Mouse (Mus musculus) heart, adult 9 months (tissue): ENCODE measurements at regions not wholly inside any gene's neighbourhood (a gene's known extent, or its start where the extent isn't known, plus 50 kb on each side); places are given as distances from the start of the nearest gene placed in this dataset.
"Not testable (repeated sequence)": the region's sequence is repeated elsewhere in the genome, so short reads cannot be mapped to it uniquely, and the experiment has no call there.

Experiments
- DNase-seq, 2 experiments: peaks; one replicate each; pipeline ENCODE4 v3.0.0; 2022; ENCODE audit warnings: low spot score in 2 of 2

- no peak for DNase-seq
Measured at GRCm38 (mm10) chr12:104637046-104638032, 114.4 kb downstream of the Dicer1 start.

- DNase-seq, result no peak
Measured at GRCm38 (mm10) chr12:104636474-104636873, 115.3 kb downstream of the Dicer1 start.

- no peak for DNase-seq
Measured at GRCm38 (mm10) chr12:104634818-104635217, 116.9 kb downstream of the Dicer1 start.

- peak in 1 of 2 experiments; percentile 15 for DNase-seq
Measured at GRCm38 (mm10) chr12:104630590-104630989, 121.2 kb downstream of the Dicer1 start.

- no peak for DNase-seq
Measured at GRCm38 (mm10) chr12:104629449-104629848, 122.3 kb downstream of the Dicer1 start.

DNA sequence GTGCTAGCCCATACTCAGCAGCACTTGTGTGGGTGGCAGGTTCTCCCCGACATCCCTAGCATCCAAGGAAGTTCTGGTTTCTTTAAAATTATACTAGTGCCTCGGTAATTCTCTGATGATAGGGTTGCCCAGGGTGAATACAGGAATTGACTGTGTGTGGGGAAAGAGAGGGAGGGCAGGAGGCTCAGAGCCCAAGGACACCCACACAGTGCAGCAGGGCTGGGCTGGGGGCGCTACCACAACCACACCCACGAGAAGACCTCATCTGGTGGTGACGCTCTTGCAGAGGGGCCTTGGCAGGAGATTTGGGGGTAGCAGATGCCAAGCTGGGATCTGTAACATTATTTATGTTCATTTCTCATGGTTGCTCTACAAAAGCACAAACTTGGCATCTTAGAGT is 125.7 kb downstream of the Dicer1 start:
- DNase-seq, result no peak

- no peak for DNase-seq
Measured at GRCm38 (mm10) chr12:104623896-104624685, 127.7 kb downstream of the Dicer1 start.

DNA sequence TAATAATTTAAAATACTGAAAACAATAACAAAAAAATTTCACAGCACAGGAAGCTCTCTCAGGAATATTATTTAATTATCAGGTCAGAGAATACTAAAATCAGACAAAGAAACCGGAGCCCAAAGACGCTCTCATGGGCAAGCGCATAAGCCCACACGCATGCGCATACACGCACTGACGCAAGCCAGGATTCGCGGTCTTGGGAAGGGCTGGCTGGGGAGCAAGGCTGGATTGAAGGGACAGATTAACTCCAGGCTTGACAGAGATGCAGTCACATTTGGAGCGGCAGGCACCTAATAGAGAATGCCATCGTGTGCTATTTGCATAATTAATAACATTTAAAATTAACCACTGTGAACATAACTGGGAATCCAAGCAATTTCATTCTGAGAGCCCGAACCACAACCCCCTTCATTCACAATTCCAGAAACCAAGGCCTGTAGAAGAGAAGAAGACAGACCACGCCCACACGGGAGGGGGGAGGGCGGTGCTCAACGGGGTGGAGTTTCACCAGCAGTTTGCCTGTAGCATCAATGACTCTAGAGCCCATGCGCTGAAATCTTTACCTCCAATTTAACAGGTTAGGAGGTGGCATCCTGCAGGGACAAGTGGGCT is 134.5 kb downstream of the Dicer1 start:
- no peak for DNase-seq

DNA sequence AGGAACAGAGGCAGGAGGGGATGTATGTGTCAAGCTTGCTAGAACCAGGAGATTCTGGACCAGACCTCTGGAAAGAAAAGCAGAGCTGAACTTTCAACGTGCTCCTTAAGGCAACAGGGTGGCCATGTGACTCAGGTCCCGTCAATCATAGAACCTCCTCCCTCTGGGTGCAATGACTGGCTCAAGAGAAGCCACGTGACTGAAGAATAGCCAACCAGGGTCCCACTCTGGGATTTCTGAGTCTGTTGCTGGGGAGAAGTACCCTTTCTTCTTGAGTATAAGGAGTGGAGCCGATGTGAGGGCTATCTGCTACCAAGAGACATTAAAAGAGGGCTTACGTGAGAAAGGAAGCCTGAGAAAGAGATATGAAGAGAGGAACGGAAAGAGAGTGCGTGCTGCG is 137.5 kb downstream of the Dicer1 start:
- DNase-seq, result peak in 1 of 2 experiments; percentile 46

DNA sequence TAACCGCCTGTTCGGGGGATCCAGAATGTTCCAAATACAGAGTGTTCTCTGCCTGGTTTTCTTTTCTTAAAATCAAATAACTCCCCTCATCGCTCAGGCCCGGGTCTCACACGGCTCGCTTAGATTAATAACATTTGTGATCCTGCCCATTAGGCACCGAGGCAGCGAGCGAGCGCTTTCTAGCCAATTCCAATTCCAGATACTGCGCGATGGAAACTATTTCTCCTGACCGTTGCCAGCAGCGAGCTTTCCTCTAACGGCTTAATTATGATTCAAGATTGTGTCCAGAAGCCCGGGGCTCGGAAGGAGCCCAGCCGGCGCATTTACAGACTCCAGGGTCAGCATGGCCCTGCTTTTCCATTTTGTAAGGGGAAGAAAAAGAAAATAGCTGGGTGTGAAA is 136.6 kb upstream of the Gsc start:
- DNase-seq, result no peak

- not testable (repeated sequence) for DNase-seq
Measured at GRCm38 (mm10) chr12:104608956-104609355, 135.8 kb upstream of the Gsc start.

GRCm38 (mm10) chr12:104607410-104607809 is 134.3 kb upstream of the Gsc start:
- no peak for DNase-seq

GRCm38 (mm10) chr12:104605535-104606399 is 132.6 kb upstream of the Gsc start:
- DNase-seq, result no peak

DNA sequence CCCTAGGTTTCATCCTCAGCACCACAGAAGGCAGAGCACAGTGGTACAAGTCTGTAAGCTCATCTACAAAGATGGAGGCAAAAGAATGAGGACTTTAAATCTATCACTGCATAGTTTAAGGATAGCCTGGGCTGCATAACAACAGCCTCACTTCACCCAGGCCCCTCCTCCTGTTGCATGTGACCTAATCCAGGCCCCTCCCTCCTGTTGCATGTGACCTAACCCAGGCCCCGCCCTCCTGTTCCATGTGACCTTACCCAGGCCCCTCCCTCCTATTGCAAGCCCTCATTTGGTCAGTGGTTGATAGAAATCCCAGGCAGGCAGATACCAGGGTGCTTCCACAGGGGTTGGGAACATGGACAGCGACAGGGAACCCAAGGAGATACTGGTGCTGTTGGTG is 124.9 kb upstream of the Gsc start:
- DNase-seq, result no peak

DNA sequence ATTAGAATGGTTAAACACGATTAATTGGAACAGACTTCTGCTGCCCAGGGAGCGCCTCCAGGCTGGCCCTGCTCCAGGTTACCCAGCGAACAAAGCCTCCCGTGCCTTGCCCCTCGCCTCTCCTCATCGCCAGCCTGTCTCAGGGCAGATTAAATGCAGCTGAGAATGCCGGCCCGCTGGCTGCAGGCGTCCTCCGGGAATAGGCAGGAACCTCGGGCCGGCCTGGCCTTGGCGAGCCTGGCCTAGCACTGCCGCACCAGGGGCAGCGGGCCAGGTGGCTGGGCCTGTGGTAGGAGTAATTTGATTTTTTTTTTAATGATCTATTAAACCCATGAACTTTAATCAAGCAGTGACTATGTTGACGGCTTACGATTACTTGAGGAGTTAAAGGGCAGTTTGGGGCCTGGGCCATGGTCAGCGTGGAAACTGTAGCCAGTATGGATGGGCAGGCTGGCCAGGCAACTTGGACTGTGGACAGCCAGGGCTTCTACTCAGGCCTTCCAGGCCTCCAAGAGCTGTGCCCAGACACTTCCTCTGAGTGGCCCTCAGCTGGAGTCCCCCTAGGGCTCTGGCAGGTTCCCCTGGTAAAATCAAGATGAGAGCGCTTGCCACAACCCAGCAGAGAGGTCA is 120.5 kb upstream of the Gsc start:
- DNase-seq, result peak; percentile 21 to 28

- DNase-seq, result no peak
Measured at GRCm38 (mm10) chr12:104592791-104593525, 119.8 kb upstream of the Gsc start.

- no peak for DNase-seq
Measured at GRCm38 (mm10) chr12:104591571-104591970, 118.4 kb upstream of the Gsc start.

- DNase-seq, result no peak
Measured at GRCm38 (mm10) chr12:104590291-104590690, 117.2 kb upstream of the Gsc start.

GRCm38 (mm10) chr12:104584408-104584807 is 111.3 kb upstream of the Gsc start:
- no peak for DNase-seq

DNA sequence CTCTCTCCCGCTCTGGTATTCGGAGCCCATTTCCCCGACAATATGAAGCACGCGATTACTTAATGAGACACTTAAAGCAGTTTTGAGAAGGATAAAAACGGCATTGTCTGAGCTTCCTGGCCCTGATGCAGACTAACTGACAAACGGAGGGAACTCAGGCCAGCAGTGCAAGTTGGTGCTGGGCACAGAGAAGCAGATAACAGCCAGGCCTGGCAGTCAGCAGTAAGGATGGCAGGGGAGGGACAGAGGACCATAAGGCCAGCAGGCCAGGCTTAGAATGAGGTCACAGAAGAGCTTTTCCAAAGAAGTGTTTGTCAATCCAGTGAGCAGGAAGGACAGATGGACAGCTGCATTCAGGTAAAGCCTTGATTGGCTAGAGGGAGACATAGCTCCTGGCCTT is 107.7 kb upstream of the Gsc start:
- DNase-seq, result no peak
